Mouse (Mus musculus) retina, embryonic 14.5 days (tissue): Measurements from ENCODE around the gene Spa17.

Experiments
- DNase-seq: peaks from one replicate; pipeline ENCODE4 v3.0.0-alpha.2; 2015; ENCODE audit warnings: low spot score

Gene Spa17

DNA sequence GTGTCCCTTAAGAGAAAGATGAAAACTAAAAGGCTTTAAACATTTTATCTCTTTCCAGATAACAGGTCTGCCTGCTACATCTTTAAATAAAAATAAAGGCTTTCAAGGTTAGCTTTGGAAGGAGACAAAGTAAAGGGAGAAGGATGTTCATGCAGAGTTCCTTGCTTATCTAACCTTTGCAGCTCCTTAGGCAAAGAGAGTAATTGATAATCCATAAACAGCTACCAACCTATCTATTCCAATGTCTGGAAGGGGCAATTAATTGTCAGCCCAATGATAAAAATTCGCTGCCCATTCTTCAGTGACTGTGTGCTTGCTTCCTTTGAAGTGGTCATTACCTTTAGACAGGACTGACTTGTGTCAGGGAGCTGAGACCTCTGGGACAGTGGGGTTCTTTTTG is 49.7 kb downstream of the Spa17 start:
- DNase-seq: no peak

DNA sequence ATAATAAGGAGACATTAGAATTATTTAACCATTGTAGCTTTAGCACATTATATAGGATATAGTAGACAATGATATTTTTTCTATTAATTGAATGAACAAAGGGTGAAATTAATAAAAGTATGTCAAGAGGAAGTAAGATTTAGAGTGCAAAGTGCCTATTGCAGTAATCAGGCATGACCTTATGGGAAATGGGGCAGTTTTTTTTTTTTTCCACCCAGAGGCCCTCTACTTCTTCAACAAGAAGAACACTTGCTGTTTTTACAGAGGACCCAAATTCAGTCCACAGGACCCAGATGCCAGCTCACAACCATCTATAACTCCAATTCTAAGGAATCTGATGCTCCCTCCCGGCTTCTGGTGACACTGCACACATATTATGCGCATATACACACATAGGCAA is 52.9 kb downstream of the Spa17 start:
- DNase-seq: no peak

DNA sequence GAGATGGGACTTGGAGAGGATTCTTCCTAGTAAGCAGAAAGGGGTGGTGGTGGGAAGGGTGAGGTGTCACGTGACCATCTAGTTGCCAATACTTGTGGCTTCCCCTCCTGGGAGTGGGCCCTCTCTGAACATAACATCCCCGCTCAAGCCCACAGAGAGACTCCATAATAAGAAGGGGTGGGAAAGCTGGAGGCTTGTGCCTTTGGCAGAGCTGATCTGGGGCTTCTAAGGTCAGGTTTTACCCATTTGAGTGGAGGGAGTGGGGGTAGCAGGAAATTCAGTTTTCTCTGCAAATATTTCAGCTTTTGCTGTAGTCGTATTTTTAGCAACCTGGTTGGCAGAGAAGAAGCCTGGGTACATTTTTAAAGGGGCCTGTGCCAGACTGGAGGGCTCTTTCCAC is 57.2 kb downstream of the Spa17 start:
- no peak for DNase-seq

DNA sequence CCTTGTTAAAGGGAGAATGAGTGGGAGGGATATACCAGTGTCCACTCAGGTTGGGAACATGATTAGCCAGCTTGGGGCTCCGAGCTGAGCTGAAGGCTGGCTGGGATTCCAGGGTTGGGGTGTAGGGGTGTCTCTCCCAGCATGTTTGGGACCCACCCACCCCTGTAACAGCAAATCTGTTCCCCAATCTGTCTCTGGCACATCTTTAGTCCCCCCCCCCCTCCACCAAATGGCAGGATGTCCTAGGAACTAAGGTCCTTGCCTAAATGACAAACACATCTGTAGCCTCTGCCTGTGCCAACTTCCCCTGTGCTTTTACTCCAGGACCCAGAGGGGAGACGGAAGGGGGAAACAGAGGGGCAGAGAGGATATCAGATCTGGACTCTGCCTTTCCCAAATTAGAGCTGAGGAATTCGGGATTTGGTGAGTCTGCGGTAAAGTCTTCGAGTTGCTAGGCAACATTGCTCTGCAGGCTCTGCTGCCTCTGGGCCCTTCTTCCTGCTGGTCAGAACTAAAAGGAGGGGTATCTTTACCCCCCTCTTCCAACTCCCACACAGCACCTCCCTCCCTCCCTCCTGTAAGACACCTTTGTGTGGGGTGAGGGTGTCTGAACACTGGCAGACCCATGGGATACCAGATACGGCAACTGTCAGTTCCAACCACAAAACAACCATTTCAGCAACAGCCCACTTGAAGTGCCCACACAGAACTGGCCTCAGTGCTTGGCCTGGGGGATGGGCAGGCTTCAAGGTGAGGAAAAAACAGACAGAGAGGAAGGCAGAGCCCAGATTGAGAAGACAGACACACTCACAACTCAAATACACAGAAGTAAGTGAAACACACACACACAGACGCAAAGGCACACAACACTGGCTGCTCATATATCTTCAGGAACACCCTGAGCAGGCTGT is 58.4 kb downstream of the Spa17 start, which contains the start of gene Siae:
TSS of gene Siae (plus strand) at position 861 of the 911 bp plus-strand sequence.
- no peak for DNase-seq

DNA sequence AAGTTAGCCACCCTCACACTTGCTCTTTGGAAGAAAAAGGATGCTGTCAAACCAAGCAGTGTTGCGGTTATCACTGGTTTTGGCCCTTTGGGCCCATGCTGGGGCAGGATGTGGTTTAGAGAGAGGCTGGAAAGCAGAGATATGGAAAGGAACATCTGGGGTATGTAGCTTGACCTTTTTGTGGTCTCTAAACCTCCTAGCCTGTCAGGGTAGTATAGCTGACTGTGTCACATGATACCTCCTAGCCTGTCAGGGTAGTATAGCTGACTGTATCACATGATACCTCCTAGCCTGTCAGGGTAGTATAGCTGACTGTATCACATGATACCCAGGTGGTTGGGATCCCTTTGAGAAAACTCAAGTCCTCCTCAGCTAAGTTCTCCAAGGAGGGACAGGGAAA is 59.2 kb downstream of the Spa17 start:
- no peak for DNase-seq
